Mouse (Mus musculus) hindbrain, embryonic 10.5 days (tissue): ENCODE measurements at regions not wholly inside any gene's neighbourhood (a gene's known extent, or its start where the extent isn't known, plus 50 kb on each side); places are given as distances from the start of the nearest gene placed in this dataset.

Experiments
- DNase-seq: peaks from one replicate; pipeline ENCODE4 v3.0.0-alpha.2; 2017; ENCODE audit warnings: low spot score
- H3K27ac ChIP-seq: fragments of 300-500 bp; sonication (generic); 2 replicates; pipeline ENCODE4 v1.5.1; 2016; ENCODE audit warnings: mild to moderate bottlenecking, moderate library complexity
- H3K27me3 ChIP-seq: fragments of 300-500 bp; sonication (generic); 2 replicates; pipeline ENCODE4 v1.6.1; 2016; ENCODE audit warnings: mild to moderate bottlenecking; ENCODE audit not compliant: poor library complexity, insufficient read depth, severe bottlenecking
- H3K36me3 ChIP-seq: fragments of 300-500 bp; sonication (generic); 2 replicates; pipeline ENCODE4 v1.6.1; 2016; ENCODE audit warnings: mild to moderate bottlenecking, moderate library complexity
- H3K4me1 ChIP-seq: fragments of 300-500 bp; sonication (generic); replicated peaks from 2 replicates; pipeline ENCODE4 v1.6.1; 2016; ENCODE audit warnings: mild to moderate bottlenecking
- H3K4me3 ChIP-seq: fragments of 300-500 bp; sonication (generic); 2 replicates; pipeline ENCODE4 v1.5.1; 2016; ENCODE audit warnings: mild to moderate bottlenecking, moderate library complexity
- H3K9me3 ChIP-seq: fragments of 300-500 bp; sonication (generic); 2 replicates; pipeline ENCODE4 v1.6.1; 2016; ENCODE audit warnings: mild to moderate bottlenecking, moderate library complexity
- WGBS: fragments of 180-500 bp; shearing (Covaris S2); methylation state at CpG from one replicate; pipeline ENCODE4 v1.1.7; 2016; 5-methylcytosine and 5-hydroxymethylcytosine counted together

- 82% methylated on average over 10 of the region's 10 CpGs for WGBS
- Histone ChIP-seq H3K36me3 (no peaks in the 10 kb centered on the region), H3K27ac (no peak overlapping the region), H3K9me3 (no peaks in the 10 kb centered on the region), H3K4me3 (no peak overlapping the region), H3K27me3 (no peaks in the 10 kb centered on the region), H3K4me1 (no peaks in the 10 kb centered on the region)
- no peak for DNase-seq
Measured at GRCm38 (mm10) chr19:59650611-59651329, 192.6 kb downstream of the Emx2 start.

DNA sequence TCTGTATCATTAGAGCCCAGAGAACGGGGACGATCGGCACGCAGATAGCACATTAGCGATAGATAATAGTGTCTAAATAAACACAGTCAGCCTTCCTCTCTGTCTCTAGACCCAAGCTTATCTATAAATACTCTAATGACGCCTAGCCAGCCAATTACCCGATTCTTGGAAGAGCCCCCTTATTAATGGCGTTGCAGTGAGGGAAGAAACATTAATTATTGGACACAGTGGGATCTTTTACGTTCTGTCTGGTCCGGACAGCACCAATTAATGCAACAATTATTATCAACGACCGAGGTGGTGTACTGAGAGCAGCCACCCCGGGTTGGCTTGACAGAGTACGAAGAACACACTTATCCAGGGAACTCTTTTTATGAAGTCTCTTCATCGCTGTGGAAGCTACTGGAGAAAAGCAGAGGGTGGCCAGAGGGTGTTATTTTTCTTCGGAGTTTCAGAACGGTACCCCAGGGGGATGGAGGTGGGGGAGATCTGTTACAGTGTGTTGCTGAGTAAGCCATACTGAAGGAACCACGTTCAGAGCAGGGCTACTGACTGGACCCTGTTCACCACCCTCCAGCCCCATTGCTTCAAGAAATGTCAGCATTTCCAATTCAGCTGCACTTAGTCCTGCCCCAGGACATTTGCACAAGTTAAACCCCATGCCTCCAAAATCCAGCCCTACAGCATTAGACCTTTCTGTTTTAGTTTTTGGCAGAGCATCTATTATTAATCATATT is 195.6 kb downstream of the Emx2 start:
- Histone ChIP-seq H3K27ac (no peak overlapping the region), H3K36me3 (no peaks in the 10 kb centered on the region), H3K9me3 (no peaks in the 10 kb centered on the region), H3K4me3 (no peak overlapping the region), H3K27me3 (no peaks in the 10 kb centered on the region), H3K4me1 (no peaks in the 10 kb centered on the region)
- 75% methylated on average over 18 of the region's 18 CpGs for WGBS
- no peak for DNase-seq

- no peaks in the 10 kb centered on the region for H3K27me3 ChIP-seq
- H3K36me3 ChIP-seq, result no peaks in the 10 kb centered on the region
- no peak overlapping the region for H3K27ac ChIP-seq
- no peaks in the 10 kb centered on the region for H3K9me3 ChIP-seq
- H3K4me3 ChIP-seq, result no peak overlapping the region
- H3K4me1 ChIP-seq, result no peaks in the 10 kb centered on the region
- 97% methylated on average over 2 of the region's 2 CpGs for WGBS
- no peak for DNase-seq
Measured at GRCm38 (mm10) chr19:59655321-59655720, 197.1 kb downstream of the Emx2 start.

GRCm38 (mm10) chr19:59669793-59670192 is 211.6 kb downstream of the Emx2 start:
- H3K9me3 ChIP-seq, result no peaks in the 10 kb centered on the region
- H3K4me1 ChIP-seq, result no peaks in the 10 kb centered on the region
- H3K4me3 ChIP-seq, result no peak overlapping the region
- no peak overlapping the region for H3K27ac ChIP-seq
- no peak for DNase-seq
- H3K36me3 ChIP-seq, result no peaks in the 10 kb centered on the region
- H3K27me3 ChIP-seq, result no peaks in the 10 kb centered on the region

- H3K4me3 ChIP-seq, result no peak overlapping the region
- H3K27ac ChIP-seq, result no peak overlapping the region
- H3K27me3 ChIP-seq, result no peaks in the 10 kb centered on the region
- H3K9me3 ChIP-seq, result no peaks in the 10 kb centered on the region
- H3K4me1 ChIP-seq, result no peaks in the 10 kb centered on the region
- H3K36me3 ChIP-seq, result no peaks in the 10 kb centered on the region
- DNase-seq, result no peak
Measured at GRCm38 (mm10) chr19:59673537-59673936, 215.4 kb downstream of the Emx2 start.

DNA sequence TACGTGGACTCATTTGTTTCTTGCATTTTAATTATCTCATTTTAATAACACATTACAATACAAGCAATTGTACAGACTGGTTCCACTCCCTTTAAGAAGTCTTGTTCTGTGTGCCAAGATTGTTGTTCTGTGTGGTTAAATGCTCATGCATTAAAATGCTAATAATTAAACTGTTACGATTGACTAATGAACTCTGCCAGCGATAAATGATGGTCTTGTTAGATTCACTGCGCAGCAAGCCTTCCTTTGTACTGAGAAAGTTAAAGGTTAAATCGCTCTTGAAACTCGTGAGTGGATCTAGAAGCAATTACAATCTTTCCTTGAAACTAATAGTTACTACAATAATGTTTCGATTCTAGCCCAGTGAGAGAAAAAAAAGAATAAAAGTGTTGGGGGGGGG is 221.0 kb downstream of the Emx2 start:
- Histone ChIP-seq H3K27me3 (no peaks in the 10 kb centered on the region), H3K36me3 (no peaks in the 10 kb centered on the region), H3K9me3 (no peaks in the 10 kb centered on the region), H3K4me3 (no peak overlapping the region), H3K4me1 (no peaks in the 10 kb centered on the region), H3K27ac (no peak overlapping the region)
- WGBS, result 88% methylated on average over 7 of the region's 7 CpGs
- no peak for DNase-seq

- WGBS, result 96% methylated on average over 4 of the region's 4 CpGs
- no peak for DNase-seq
- no peaks in the 10 kb centered on the region for H3K9me3 ChIP-seq
- H3K4me3 ChIP-seq, result no peak overlapping the region
- no peaks in the 10 kb centered on the region for H3K27me3 ChIP-seq
- H3K36me3 ChIP-seq, result no peaks in the 10 kb centered on the region
- no peak overlapping the region for H3K27ac ChIP-seq
- H3K4me1 ChIP-seq, result no peaks in the 10 kb centered on the region
Measured at GRCm38 (mm10) chr19:59680356-59680755, 222.2 kb downstream of the Emx2 start.

- Histone ChIP-seq H3K9me3 (no peaks in the 10 kb centered on the region), H3K27me3 (no peaks in the 10 kb centered on the region), H3K4me1 (0 out of 2 replicates have a peak, but pooled peaks cover 6% of the 10 kb centered on the region), H3K36me3 (no peaks in the 10 kb centered on the region), H3K27ac (no peak overlapping the region), H3K4me3 (no peak overlapping the region)
- DNase-seq, result no peak
- WGBS, result 82% methylated on average over 7 of the region's 7 CpGs
Measured at GRCm38 (mm10) chr19:59684292-59684691, 226.1 kb downstream of the Emx2 start.

DNA sequence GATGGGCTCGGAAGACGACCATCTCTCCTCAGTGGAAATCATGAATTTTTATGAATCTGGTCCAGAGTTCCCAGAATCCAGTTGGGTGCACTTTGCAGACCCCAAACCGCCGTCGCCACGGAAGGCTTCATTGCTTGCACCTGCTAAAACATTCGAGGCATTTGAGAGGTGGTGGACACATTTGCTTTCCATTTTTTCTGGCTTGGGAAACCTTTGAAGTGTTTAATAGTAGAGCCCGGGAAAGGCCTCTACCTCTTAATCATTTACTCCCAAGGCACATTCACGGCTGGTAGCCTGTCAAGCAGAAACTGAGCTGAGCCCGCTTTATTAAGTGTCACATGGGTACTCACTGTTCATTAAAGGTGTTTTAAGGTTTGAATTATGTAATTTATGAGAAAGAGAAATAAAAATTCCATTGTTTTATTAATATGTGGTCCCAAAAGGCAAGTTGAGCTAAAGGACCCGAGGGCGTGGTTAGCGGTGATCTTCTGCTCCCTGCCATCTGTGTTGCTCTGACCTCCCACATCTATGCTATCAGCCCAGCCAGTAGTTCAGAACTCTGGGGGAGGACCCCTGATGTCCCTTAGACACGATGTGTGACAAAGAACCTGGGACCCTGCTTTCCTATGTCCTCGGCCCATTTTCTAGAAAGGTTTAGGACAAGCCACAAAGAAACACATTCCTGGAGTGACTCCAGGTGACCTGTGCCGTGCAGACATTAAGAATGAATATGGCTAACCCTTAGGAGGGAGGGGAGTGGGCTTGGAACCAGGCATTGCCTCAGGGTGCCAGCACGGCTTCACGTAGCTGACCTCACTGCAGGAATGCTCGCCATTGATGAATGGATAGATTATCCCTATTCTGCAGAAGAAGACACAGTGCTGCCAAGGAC is 227.9 kb downstream of the Emx2 start:
- no peak for DNase-seq
- H3K4me3 ChIP-seq, result no peak overlapping the region
- H3K27me3 ChIP-seq, result no peaks in the 10 kb centered on the region
- WGBS, result 71% methylated on average over 19 of the region's 19 CpGs
- no peak overlapping the region for H3K27ac ChIP-seq
- no peaks in the 10 kb centered on the region for H3K36me3 ChIP-seq
- no peaks in the 10 kb centered on the region for H3K9me3 ChIP-seq
- peaks cover 6% of the 10 kb centered on the region; the same call in 1 of the 2 replicates for H3K4me1 ChIP-seq

DNA sequence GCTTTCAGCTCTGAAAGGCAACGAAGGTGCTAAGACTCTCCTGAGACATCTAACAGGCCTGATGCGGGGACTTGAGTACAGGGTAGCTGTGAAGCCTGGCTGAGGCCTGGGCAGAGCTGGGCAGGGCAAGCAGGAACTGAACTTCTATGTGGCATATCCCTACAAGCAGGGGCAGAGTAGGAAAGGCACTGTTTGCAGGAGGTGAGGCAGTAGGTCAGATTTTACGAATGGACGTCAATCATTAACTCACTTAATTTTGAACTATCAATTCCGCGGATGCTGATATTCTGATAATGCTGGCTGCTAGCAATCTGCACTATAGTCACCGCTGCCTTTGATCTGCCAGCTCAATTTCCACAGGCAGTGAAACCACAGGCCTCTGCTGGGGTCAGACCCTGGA is 229.0 kb downstream of the Emx2 start:
- 91% methylated on average over 7 of the region's 7 CpGs for WGBS
- Histone ChIP-seq H3K27ac (no peak overlapping the region), H3K4me3 (no peak overlapping the region), H3K9me3 (no peaks in the 10 kb centered on the region), H3K27me3 (no peaks in the 10 kb centered on the region), H3K36me3 (no peaks in the 10 kb centered on the region), H3K4me1 (peaks cover 6% of the 10 kb centered on the region; the same call in 1 of the 2 replicates)
- no peak for DNase-seq

- 88% methylated on average over 1 of the region's 1 CpGs for WGBS
- peaks cover 6% of the 10 kb centered on the region; the same call in 1 of the 2 replicates for H3K4me1 ChIP-seq
- H3K9me3 ChIP-seq, result no peaks in the 10 kb centered on the region
- H3K27me3 ChIP-seq, result no peaks in the 10 kb centered on the region
- H3K4me3 ChIP-seq, result no peak overlapping the region
- DNase-seq, result no peak
- no peak overlapping the region for H3K27ac ChIP-seq
- no peaks in the 10 kb centered on the region for H3K36me3 ChIP-seq
Measured at GRCm38 (mm10) chr19:59687681-59688080, 229.5 kb downstream of the Emx2 start.

- Histone ChIP-seq H3K27me3 (no peaks in the 10 kb centered on the region), H3K27ac (no peak overlapping the region), H3K4me3 (no peak overlapping the region), H3K36me3 (no peaks in the 10 kb centered on the region), H3K9me3 (no peaks in the 10 kb centered on the region), H3K4me1 (peaks cover under 1% of the 10 kb centered on the region; the same call in 1 of the 2 replicates)
- 85% methylated on average over 15 of the region's 15 CpGs for WGBS
- no peak for DNase-seq
Measured at GRCm38 (mm10) chr19:59691541-59692096, 233.4 kb downstream of the Emx2 start.
